Mouse (Mus musculus) neural tube, embryonic 14.5 days (tissue): ENCODE measurements around the gene Coro1b. TPM values are rescaled to one million over a fixed set of nuclear protein-coding genes. Genes with fewer than 3 reads are reported as not detected.

Source experiments
- ATAC-seq: fragments of 200-750 bp; cut with Nextera tagmentation; 2 replicates; pipeline ENCODE4 v1.8.0; 2017; ENCODE audit warnings: low read depth, mild to moderate bottlenecking, moderate TSS enrichment, moderate library complexity
- H3K27ac ChIP-seq: fragments of 300-500 bp; sonication (generic); 2 replicates; pipeline ENCODE4 v1.5.1; 2014; ENCODE audit warnings: low read depth, mild to moderate bottlenecking, control low read depth, low read length, moderate library complexity, mixed read lengths
- H3K27me3 ChIP-seq: fragments of 300-500 bp; sonication (generic); 2 replicates; pipeline ENCODE4 v1.6.1; 2014; ENCODE audit warnings: low read length; ENCODE audit not compliant: control insufficient read depth, insufficient read depth
- H3K36me3 ChIP-seq: fragments of 300-500 bp; sonication (generic); 2 replicates; pipeline ENCODE4 v1.6.1; 2014; ENCODE audit warnings: low read length, mixed read lengths; ENCODE audit not compliant: control insufficient read depth, insufficient read depth
- H3K4me1 ChIP-seq: fragments of 300-500 bp; sonication (generic); 2 replicates; pipeline ENCODE4 v1.6.1; 2014; ENCODE audit warnings: low read length; ENCODE audit not compliant: control insufficient read depth, insufficient read depth
- H3K4me2 ChIP-seq: fragments of 300-500 bp; sonication (generic); 2 replicates; pipeline ENCODE4 v1.6.1; 2014; ENCODE audit warnings: mild to moderate bottlenecking, low read depth, low read length, control low read depth
- H3K4me3 ChIP-seq: fragments of 300-500 bp; sonication (generic); 2 replicates; pipeline ENCODE4 v1.5.1; 2014; ENCODE audit warnings: low read depth, low read length, control low read depth, mixed read lengths
- H3K9ac ChIP-seq: fragments of 300-500 bp; sonication (generic); replicated peaks from 2 replicates; pipeline ENCODE4 v1.6.1; 2014; ENCODE audit warnings: low read depth, mild to moderate bottlenecking, control low read depth, low read length, mixed read lengths
- H3K9me3 ChIP-seq: fragments of 300-500 bp; sonication (generic); 2 replicates; pipeline ENCODE4 v1.6.1; 2016; ENCODE audit warnings: low read length; ENCODE audit not compliant: control insufficient read depth
- WGBS: fragments of 180-500 bp; shearing (Covaris S2); extraction: QIAGEN DNeasy Blood & Tissue Kit; methylation state at CpG from one replicate; pipeline ENCODE4 v1.1.7; 2014; 5-methylcytosine and 5-hydroxymethylcytosine counted together
- polyA plus RNA-seq: library from polyadenylated mRNA; unstranded; fragments of >200 nt; fragmentation: Nextera tagmentation; extraction: Ambion mirVana; gene quantifications from 2 replicates; pipeline ENCODE4 v1.2.1, GENCODE M21; 2014

Gene Coro1b
- polyA plus RNA-seq, 1 experiment from 2014 or later: 86.9 TPM

DNA sequence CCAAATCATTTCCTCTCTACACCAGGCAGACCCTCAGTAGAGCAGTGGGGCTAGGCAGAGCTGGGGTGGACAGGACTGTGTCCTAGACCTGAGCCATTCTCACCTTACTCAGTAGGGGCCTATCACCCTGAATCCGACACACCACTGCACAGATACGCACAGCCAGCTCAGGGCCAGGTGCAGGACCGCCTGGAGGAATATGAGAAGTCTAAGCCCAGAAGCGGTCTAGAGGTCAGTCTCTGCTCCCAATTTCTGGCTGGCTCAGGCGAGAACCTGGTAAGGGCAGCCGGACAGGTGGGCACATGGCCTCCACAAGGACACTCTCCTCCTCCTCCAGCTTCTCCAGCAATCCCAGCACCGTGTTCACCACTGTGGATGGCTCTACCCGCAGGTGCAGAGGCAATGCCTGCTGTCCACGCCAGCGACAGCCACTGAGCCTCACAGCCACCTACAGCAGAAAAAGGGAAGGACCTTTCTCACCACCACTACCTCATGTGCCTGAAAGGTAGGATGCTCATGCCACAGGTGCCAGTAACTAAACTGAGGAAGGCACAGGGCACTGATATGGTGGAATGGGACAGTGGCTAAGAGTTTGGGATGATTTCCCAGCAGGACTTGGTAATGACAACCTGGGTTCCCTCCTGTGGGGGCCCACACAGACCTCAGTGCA, 22.4 kb downstream of the Coro1b start:
- Histone ChIP-seq H3K9me3 (no peaks in the 10 kb centered on the region), H3K27ac (no peak overlapping the region), H3K9ac (no peak overlapping the region), H3K27me3 (no peaks in the 10 kb centered on the region), H3K4me1 (peaks cover 10% of the 10 kb centered on the region; the same call in 1 of the 2 replicates), H3K36me3 (no peaks in the 10 kb centered on the region), H3K4me2 (no peak overlapping the region), H3K4me3 (no peak overlapping the region)
- 94% methylated on average over 10 of the region's 10 CpGs for WGBS
- ATAC-seq: no peak

DNA sequence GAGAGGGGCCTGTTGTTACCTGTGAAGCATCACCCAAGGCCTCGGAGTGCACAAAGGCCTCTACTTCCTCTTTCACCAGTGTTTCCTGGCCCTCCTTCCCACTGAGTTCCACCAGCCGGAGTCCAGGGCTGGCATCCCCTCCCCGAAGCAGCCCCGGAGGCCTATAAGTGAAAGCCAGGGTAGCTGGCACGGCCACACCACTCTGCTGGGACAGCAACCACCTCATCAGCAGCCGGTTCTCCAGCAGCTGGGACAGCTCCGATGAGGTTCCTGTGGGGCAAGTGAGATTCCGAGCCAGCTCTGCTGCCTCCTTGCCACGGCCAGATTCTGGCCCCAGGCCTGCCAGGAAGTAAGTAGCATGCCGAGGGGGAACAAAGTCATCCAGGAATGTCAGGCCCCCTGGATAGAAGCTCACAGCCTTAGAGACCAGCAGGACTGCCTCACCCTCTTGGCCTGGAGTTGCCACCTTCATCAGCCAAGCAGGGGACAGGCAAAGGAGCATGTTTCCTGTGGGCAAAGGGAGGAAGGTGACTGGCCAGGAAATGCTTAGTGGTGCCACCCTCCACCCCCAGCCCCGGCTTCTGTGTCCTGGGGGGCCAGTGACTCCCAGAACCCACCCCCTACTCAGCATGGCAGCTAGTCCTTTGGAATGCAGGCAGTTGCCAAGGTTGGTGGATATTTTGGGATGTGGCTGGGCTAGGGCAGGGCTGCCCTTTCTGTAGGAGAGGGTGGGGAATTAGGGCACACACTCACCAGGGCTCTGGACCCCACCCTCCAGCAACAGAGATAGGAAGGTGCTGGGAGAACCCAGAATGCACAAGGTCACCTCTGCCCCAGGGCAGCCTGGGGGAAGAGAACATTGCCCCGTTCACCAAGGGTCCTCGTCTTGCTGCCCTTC, 23.2 kb downstream of the Coro1b start:
- ATAC-seq: no peak
- no peaks in the 10 kb centered on the region for H3K36me3 ChIP-seq
- no peaks in the 10 kb centered on the region for H3K27me3 ChIP-seq
- no peak overlapping the region for H3K4me3 ChIP-seq
- no peak overlapping the region for H3K9ac ChIP-seq
- no peaks in the 10 kb centered on the region for H3K9me3 ChIP-seq
- 76% methylated on average over 13 of the region's 13 CpGs for WGBS
- H3K4me1 ChIP-seq: peaks cover 10% of the 10 kb centered on the region; the same call in 1 of the 2 replicates
- no peak overlapping the region for H3K4me2 ChIP-seq
- H3K27ac ChIP-seq: no peak overlapping the region

DNA sequence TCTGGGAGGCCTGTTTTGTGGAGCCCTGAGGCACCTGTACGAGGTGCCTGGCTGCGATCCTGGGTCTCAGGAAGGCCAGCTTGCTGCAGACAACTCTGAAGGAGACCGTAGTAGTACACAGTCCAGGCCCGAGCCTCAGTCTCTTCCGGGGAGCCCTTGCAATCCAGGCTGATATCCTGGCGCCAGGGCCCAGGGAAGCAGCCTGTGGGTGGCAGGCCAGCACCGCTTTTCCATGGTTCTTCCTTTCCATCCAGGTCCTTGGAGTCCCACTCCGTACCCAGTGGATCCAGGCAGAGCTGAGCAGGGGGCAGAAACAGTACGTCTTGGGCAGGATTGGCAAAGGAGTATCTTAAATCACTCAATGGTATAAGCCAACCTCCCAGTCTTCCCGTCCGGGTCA, 24.5 kb downstream of the Coro1b start:
- Histone ChIP-seq H3K4me1 (peaks cover 10% of the 10 kb centered on the region; the same call in 1 of the 2 replicates), H3K4me3 (no peak overlapping the region), H3K27me3 (no peaks in the 10 kb centered on the region), H3K4me2 (no peak overlapping the region), H3K36me3 (no peaks in the 10 kb centered on the region), H3K9me3 (no peaks in the 10 kb centered on the region), H3K9ac (no peak overlapping the region), H3K27ac (no peak overlapping the region)
- 56% methylated on average over 11 of the region's 11 CpGs for WGBS
- no peak for ATAC-seq

DNA sequence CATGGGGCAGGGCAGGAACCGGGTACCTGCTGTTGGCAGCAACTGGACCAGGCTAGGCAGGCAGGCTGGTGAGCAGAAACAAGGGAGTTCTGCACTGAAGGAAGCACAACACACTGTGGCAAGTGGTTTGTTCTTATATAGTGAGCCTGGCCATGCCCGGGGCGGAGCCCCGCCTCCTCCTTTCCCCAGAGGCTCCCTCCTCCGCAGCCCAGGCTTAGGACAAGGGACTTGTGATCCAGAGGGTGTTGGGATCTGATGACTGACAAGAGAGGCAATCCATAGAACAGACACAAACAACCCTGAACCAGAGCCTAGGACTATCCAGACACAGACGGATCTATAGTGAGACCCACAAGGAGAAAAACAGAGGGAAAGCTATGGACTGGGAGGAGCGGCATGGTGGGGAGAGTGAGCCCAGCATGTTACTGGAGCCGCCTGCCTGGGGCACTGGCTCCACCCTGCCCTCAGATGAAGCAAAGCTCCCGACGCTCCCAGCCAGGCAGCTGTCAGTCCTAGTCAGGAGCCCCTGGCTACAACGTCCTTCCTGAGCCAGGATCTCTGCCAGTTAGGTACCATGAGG, 27.0 kb downstream of the Coro1b start, which contains the start of gene Carns1:
Gene Carns1, minus strand, starts transcription at position 112 of the 580 bp plus-strand sequence.
- peak within 1 kb of the TSS; percentile 27 for H3K4me2 ChIP-seq
- no peak within 1 kb of the TSS for H3K4me3 ChIP-seq
- no peaks in the 10 kb centered on the region for H3K9me3 ChIP-seq
- peak; percentile 35; the same call in 1 of the 2 replicates for ATAC-seq
- H3K27me3 ChIP-seq: no peaks in the 10 kb centered on the region
- H3K9ac ChIP-seq: peak within 1 kb of the TSS; percentile 16
- no peaks in the 10 kb centered on the region for H3K36me3 ChIP-seq
- H3K4me1 ChIP-seq: 0 out of 2 replicates have a peak, but pooled peaks cover 4% of the 10 kb centered on the region
- no peak within 1 kb of the TSS for H3K27ac ChIP-seq
- WGBS: 2% methylated on average over 11 of the region's 11 CpGs

DNA sequence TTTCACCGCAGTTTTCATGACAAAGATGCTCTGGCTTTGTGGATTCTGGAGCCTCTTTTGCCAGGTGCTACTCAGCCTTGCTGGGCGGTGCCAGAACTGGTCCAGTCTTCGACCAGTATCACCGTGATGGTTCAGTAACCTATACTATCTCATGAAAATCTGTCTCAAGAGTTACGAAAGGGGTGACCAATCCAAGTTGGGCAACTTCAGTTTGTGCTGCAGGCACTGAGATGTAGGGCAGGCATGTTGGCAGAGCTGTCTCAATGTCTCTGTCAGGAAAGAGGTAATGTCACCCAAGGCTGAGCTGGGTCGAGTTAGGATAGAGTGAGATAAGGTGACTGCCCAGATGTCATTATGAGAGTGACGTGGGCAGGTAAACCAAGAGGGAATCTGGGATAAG, 32.0 kb downstream of the Coro1b start:
- no peak for ATAC-seq
- Histone ChIP-seq H3K36me3 (no peaks in the 10 kb centered on the region), H3K9ac (no peak overlapping the region), H3K27ac (no peak overlapping the region), H3K4me2 (no peak overlapping the region), H3K4me1 (0 out of 2 replicates have a peak, but pooled peaks cover 4% of the 10 kb centered on the region), H3K27me3 (no peaks in the 10 kb centered on the region), H3K4me3 (no peak overlapping the region), H3K9me3 (no peaks in the 10 kb centered on the region)
- 90% methylated on average over 7 of the region's 7 CpGs for WGBS

DNA sequence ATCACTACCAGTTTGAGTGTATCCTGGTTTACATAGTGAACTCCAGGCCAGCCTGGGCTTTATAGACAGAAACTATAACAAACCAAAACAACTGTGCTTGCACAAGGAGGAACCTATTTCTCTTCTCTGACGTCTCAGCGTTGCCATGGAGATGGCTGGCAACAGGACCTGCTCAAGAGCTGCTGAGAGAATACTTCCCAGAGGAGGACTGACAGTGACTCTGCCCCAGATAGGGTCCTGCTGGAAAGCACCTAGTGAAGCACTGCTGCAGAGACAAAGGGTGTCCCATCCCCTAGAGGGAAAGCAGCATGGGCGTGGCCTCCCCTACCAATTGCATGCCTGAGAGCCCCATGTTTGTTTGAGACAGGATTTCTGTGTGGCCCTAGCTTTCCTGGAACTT, 33.5 kb downstream of the Coro1b start:
- WGBS: 40% methylated on average over 3 of the region's 3 CpGs
- no peak overlapping the region for H3K9ac ChIP-seq
- H3K9me3 ChIP-seq: no peaks in the 10 kb centered on the region
- H3K27ac ChIP-seq: no peak overlapping the region
- ATAC-seq: no peak
- H3K4me2 ChIP-seq: no peak overlapping the region
- H3K4me1 ChIP-seq: no peaks in the 10 kb centered on the region
- H3K36me3 ChIP-seq: no peaks in the 10 kb centered on the region
- H3K27me3 ChIP-seq: no peaks in the 10 kb centered on the region
- no peak overlapping the region for H3K4me3 ChIP-seq

DNA sequence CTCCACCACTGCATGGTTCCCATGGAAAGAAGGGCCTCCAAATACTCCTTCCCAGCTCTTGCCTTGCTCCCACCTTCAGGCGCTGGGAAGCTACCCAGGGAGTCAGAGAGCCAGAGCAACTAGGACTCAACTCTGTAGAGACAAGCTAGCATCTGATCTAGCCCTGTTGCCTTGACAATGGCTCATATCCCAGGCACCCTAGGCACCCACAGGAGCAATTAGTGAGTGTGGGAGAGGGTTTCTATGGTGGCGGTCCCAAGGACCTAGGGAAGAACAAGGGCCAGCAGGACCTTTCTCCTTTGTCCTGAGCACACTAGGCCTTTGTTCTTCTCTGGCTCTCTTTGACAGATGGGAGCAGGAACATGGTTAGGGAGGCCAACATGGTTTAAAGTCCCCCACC, 35.3 kb downstream of the Coro1b start:
- no peak for ATAC-seq
- Histone ChIP-seq H3K4me2 (no peak overlapping the region), H3K4me3 (no peak overlapping the region), H3K9me3 (no peaks in the 10 kb centered on the region), H3K9ac (no peak overlapping the region), H3K27ac (no peak overlapping the region), H3K27me3 (no peaks in the 10 kb centered on the region), H3K4me1 (no peaks in the 10 kb centered on the region), H3K36me3 (no peaks in the 10 kb centered on the region)
- WGBS: 65% methylated on average over 2 of the region's 2 CpGs

DNA sequence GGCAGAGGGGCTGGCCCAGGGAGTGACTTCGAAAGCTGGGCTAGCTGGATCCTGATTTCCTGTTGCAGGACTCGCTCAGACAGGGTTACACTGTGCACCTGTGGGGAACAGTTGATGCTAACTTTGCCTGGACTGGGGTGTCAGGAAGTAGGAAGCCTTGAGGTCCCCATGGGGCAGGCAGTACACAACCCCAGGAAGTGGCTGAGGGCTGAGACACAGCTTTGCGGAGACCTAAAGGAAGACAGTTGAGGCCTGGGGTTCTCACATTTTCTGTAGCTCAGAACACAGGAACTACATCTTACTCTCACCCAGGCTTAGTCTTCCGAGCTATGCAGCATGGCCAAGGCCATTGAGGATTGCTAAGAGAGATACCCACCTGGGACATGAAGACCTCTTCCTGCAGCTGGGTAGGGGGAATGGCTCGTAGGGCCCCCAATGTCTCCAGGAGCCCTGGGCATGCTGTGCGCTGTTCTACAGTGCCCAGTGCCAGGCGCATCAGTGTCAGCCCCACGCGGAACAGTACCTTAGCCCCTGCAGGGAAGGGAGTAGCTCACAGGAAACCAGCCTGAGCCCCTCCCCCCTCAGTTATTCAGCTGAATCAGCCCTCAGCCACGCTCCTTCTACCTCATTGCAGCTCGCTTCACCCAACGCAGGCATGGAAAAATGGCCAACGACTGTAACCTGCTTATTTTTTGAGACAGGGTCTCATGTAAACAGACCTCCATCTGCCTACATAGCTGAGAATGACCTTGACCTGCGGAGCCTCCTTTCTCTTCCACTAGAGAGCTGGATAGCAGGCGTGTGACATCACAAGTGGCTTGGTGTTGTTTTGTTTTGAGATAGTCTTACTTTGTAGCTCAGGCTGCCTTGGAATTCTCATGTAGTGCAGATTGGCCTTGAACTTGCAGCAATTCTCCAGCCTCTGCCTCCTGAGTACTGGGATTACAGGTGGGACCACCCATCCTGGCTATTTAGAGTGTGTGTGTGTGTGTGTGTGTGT, 36.9 kb downstream of the Coro1b start:
- no peak overlapping the region for H3K9ac ChIP-seq
- H3K27ac ChIP-seq: no peak overlapping the region
- H3K4me1 ChIP-seq: no peaks in the 10 kb centered on the region
- H3K4me3 ChIP-seq: no peak overlapping the region
- no peaks in the 10 kb centered on the region for H3K9me3 ChIP-seq
- no peak for ATAC-seq
- H3K4me2 ChIP-seq: no peak overlapping the region
- 56% methylated on average over 15 of the region's 15 CpGs for WGBS
- no peaks in the 10 kb centered on the region for H3K27me3 ChIP-seq
- H3K36me3 ChIP-seq: no peaks in the 10 kb centered on the region
